Mouse (Mus musculus): ENCODE results near the gene Nr1d1.
"Not testable (repeated sequence)": the region's sequence is repeated elsewhere in the genome, so short reads cannot be mapped to it uniquely, and the experiment has no call there.

Gene Nr1d1

GRCm38 (mm10) chr11:98737220-98737619 is 37.9 kb downstream of the Nr1d1 start:
- not testable (repeated sequence) for DNase-seq (ENCODE audit: low read depth, low spot score)

- no peak for DNase-seq (ENCODE audit: low read depth, low spot score)
Measured at GRCm38 (mm10) chr11:98736176-98736575, 39.0 kb downstream of the Nr1d1 start.

GRCm38 (mm10) chr11:98735111-98735510 is 40.0 kb downstream of the Nr1d1 start:
- no peak for DNase-seq (ENCODE audit: low read depth, low spot score)

- DNase-seq (ENCODE audit: low read depth, low spot score) = no peak
Measured at GRCm38 (mm10) chr11:98734020-98734419, 41.1 kb downstream of the Nr1d1 start.

- DNase-seq (ENCODE audit: low read depth, low spot score) = no peak
Measured at GRCm38 (mm10) chr11:98731134-98731533, 44.0 kb downstream of the Nr1d1 start.

- no peak for DNase-seq (ENCODE audit: low read depth, low spot score)
Measured at GRCm38 (mm10) chr11:98730727-98731126, 44.4 kb downstream of the Nr1d1 start.

GRCm38 (mm10) chr11:98729119-98729588 is 46.0 kb downstream of the Nr1d1 start, which contains the start of gene Med24:
TSS of gene Med24 (minus strand) at chr11:98729435.
- peak; percentile 88 for DNase-seq (ENCODE audit: low read depth, low spot score)

- no peak for DNase-seq (ENCODE audit: low read depth, low spot score)
Measured at GRCm38 (mm10) chr11:98725926-98726506, 49.1 kb downstream of the Nr1d1 start.

- DNase-seq (ENCODE audit: low read depth, low spot score) = no peak
Measured at GRCm38 (mm10) chr11:98723098-98723497, 52.0 kb downstream of the Nr1d1 start.

- DNase-seq (ENCODE audit: low read depth, low spot score) = peak; percentile 53
Measured at GRCm38 (mm10) chr11:98721458-98722226, 53.5 kb downstream of the Nr1d1 start.

GRCm38 (mm10) chr11:98720756-98721155 is 54.4 kb downstream of the Nr1d1 start:
- DNase-seq (ENCODE audit: low read depth, low spot score) = no peak
